Mouse (Mus musculus) lung, postnatal 4 days (tissue): ENCODE measurements around the gene Mef2c.

Source experiments
- DNase-seq, 2 experiments: peaks; one replicate each; pipeline ENCODE4 v3.0.0; 2021

Gene Mef2c

DNA sequence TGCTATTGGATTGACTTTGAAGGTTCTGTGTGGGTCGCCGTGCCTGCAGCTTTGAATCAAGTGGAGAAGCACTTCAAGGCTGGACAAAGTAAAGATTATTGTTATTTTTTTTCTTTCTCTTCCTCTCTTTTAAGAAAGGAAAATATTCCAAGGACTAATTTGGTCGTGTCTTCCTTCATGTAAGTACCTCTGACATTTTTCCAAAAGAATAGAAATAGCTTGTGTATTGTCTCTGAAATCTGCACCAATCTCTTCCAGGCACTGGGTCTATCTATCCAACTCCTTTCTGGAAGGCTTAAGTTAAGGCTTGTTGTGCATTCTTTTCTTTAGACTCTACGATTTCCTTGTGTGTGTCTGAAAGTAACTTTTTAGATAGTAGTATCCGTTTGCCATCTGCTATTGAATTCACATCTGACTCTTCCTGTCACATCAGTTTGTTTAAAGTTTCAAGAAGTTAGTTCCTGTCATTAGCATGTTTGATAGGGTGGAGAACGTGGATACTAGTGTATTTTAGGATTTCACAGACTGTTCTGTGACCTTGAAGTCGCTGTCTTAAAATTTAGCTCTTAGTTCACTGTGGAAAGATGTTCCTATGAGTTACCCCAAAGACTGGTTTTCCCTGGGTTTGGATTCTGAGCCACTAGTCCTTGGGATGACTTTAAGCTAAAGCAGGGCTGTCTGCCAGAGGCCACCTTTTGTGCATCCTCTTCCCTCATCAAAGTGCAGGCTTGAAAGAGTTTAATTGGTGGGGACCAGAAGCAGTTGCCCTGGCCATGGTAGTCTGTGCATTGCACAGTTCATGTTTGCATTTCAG, 21.3 kb downstream of the Mef2c start:
- peak in 1 of 2 experiments; percentile 10 for DNase-seq

GRCm38 (mm10) chr13:83525716-83526005, 21.8 kb downstream of the Mef2c start:
- no peak for DNase-seq

DNA sequence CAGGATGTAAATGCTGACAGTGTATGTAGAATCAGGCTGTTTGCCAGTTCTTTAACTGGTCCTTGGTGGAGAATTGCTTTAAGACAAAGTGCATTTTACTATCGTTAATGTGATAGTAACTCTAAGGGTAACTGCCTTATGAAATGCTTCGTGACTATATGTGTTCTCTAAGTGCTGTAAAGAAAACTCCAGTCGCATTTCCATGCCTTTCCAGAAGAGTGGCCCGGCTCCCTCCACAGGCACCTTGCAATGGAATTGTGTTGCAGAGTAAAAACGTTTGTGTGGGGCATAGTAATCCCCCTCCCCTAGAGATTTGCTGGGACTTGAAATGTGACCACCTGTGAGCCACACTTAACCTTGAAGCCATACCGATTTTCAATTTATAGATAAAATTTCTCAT, 22.2 kb downstream of the Mef2c start:
- no peak for DNase-seq

DNA sequence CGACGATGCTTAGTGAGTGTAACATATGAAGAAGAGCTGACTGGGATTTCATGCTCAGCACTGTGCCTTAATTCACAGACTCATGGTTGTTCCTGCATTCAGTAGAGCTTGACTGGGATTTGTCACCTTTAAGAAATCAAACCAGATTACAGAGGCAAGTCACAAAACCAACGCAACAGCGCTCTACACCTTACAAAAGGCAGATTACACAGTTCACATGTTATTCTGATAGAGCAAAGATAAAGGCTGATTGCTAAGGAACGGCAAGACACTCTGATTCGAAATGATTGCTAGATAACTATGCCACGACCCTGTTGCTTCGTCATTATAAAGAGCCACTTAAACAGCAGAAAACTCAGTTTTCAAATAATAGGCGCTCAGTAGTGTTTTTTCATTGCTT, 24.1 kb downstream of the Mef2c start:
- DNase-seq, result no peak

- no peak for DNase-seq
These were observed 26.0 kb downstream of the Mef2c start for GRCm38 (mm10) chr13:83529729-83530314.

DNA sequence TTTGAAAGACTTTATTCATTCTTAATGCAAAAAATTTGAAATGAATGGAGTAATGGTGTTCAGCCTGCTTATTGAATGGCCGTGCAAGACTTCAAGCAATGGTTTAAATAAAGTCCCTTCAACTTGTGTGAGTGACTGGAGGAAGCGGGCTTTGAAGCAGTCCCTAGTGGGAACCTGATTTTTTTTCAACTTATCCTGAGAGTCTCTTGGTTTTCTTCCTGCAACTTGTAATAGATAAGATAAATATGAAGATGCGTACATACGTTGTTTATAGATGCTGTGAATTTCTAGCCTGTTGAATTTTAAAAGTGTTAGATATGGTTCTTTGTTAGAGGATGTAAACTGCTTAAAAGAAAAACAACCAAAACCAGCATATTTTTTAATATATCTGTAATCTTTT, 27.1 kb downstream of the Mef2c start:
- no peak for DNase-seq

DNA sequence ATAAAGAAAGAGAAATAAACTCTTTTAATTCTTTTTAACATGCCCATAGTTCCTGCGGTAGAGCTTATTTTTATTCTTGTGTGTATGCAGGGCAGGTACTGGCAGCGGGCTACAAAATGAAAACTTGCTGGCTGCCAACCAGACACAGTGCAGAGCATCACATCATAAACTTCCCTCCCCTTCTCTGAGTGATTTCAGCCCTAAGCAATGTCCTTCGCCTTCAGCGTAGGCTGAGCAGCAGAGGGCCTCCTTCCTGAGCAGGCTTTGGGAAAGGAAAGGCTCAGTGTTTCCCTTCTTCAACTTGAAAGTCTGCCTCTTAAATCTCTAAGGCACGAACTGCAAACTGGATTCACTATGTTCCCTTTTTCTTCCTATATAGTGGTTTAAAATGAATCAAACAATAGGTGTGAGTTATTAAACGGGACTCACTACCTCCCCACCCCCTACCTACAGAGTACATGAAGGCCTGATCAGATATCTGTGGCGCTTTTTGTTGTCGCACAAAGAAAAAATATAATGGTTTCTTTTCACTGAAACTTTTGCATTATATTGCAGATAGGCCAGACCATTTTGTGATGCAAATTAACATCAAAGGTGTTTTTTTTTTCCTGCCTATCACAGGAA, 28.2 kb downstream of the Mef2c start:
- DNase-seq, result peak; percentile 40 to 53

DNA sequence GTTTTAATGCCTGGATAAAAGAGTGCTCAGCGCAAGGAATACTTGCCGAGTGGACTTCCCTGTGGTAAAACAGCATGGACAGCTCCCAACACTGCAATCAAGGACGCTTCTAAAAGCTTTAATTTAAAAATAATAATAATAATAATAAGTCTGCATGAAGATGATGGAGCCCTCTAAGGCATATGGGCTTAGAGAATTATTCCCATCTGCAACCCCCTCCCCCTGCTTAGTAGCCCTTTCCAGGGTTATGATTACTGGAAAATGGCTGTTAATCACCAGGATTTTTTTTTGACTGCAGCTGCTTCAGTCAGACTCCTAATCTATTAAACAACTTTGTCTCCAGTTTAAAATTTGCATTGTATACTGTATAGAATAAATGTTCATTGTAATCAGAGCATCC, 32.5 kb downstream of the Mef2c start:
- DNase-seq, result no peak

GRCm38 (mm10) chr13:83537163-83537562, 33.3 kb downstream of the Mef2c start:
- DNase-seq, result no peak

DNA sequence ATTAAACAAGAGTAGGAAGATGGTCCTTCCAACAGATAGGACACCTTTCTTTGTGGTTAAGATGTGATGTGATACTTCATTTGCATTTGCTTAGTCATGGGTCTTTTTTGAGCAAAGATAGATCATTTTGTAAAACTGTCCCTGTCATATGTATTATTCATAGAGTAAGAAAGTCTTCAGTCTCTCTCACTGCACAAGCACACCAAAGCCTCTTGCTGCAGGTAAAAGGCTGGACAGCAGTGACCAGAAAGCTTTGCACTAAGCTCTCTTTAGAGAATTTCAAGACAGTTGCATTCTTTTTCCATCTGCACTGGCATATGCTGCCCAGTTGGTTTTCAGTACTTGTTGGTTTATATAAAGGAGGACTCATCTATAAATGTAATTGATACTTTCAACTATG, 36.1 kb downstream of the Mef2c start:
- no peak for DNase-seq

- DNase-seq, result no peak
These were observed 38.8 kb downstream of the Mef2c start for GRCm38 (mm10) chr13:83542666-83543065.

DNA sequence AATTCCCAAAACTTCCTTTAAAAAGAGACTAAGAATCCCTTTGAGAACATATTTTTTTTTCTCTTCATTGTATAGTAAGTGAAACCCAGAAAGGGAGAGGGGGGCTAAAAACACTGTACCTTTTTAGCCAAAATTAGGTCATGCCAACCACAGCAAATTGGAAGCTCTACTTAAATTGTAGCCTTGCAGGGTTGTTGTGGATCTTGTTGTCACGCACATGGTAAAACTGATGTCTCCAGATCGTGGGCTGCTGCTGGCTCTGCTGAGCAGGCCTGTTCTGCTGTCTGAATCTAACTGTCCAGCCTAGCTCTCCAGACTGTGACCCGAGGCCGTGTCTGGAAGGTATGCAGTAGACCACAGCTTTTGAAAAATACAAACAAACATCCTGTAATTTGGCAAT, 40.9 kb downstream of the Mef2c start:
- DNase-seq, result no peak

GRCm38 (mm10) chr13:83546876-83547275, 43.0 kb downstream of the Mef2c start:
- no peak for DNase-seq

- DNase-seq, result no peak
These were observed 47.4 kb downstream of the Mef2c start for GRCm38 (mm10) chr13:83551259-83551658.

- DNase-seq, result no peak
These were observed 48.2 kb downstream of the Mef2c start for GRCm38 (mm10) chr13:83552051-83552450.

DNA sequence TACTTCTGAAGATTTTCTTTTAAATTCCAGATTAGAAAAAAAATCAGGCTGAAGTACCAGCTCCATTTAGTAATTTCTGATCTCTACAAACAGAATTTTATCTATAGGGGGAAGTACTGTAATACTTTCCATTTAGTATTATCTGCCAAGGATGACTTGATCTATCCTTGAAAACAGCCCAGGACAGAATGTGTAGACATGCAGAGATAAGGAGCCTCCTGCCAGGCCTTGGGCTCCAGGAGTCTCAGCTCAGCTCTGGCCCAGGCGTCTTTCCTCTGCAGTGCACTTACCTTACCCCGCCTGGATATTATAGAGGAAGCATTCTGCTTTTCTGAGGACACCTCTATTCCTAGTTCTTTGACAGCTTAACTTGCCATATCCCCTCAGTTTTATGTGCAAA, 59.4 kb downstream of the Mef2c start:
- DNase-seq, result no peak

DNA sequence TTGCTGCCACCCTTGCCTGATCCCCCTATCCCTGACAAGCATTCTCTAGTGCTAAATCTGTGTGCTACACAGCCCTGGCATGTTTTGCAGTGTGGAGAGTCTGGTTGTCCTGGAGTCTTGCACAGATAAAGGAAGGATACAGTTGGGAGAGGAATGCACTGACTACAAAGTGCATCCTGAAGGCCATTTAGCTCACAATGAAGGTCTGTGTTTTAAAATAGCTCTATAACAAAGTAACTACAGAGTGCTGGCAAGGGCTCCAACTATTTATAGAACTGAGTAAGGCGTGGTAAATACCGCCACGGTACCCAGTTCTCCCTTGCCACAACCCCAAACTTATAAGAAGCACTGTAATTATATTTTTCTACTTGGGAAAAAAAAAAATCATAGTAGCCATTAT, 61.9 kb downstream of the Mef2c start:
- DNase-seq, result no peak

- DNase-seq, result peak; percentile 27 to 35
These were observed 62.3 kb downstream of the Mef2c start for GRCm38 (mm10) chr13:83566180-83566579.

- DNase-seq, result no peak
These were observed 63.1 kb downstream of the Mef2c start for GRCm38 (mm10) chr13:83566834-83567534.

GRCm38 (mm10) chr13:83567681-83568080, 63.8 kb downstream of the Mef2c start:
- no peak for DNase-seq

DNA sequence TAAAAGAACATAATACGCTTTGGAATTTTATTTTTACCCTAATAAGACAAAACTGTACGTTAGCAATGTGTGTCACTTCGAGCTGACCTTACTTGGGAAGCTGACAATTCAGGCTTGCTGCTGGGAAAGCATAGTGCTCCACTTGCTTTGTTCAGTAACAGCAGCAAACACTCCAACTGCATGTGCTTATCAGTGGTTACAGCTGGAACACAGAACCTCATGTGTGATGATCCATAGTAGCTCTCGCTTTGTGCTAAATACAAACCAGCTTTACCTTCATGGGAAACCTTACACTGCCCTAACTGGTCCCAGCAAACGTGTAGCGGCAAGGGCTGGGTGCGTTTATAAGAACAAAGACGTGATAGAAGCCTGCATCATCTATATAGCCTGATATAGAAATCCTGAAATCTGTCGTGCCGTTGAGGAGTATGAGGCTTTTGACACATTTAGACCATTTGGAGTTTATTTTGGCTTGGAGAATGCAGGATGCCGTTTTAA, 65.0 kb downstream of the Mef2c start:
- no peak for DNase-seq

GRCm38 (mm10) chr13:83571973-83572447, 68.2 kb downstream of the Mef2c start:
- DNase-seq, result peak; percentile 69

DNA sequence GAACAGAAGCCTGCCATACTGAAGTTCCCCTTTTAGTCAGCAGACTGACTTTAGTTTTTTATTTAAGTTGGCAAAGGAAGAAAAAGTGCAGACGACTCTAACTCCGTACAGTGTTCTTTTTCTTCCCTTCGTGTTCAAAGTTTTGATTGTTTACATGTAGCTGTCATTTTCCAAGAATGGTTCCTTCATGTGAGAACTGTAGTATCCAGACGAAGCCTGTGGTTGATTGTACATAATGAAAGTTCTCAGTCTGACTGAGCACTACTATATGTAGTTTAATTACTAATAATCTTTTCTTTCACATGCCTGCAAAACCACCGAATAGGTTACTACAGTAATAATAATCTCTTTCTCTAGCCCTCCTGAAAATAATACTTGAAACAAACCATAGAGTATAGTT, 68.6 kb downstream of the Mef2c start:
- no peak for DNase-seq
